ENCODE assay signal across 25 mouse cellular contexts in genomic region chr5:139889370-139889769, GRCm38 (mm10). TPM values are rescaled to one million over a fixed set of nuclear protein-coding genes. Genes with fewer than 3 reads are reported as not detected.
A peak's percentile ranks its signal among the peaks of the same experiment; 100 is the strongest.
DNase-seq lines count a peak whose midpoint lies in the region; ATAC-seq and TF ChIP-seq lines count a peak whose summit lies in the region.
"Had no signal": no experiment of that assay in that cellular context is flagged by ENCODE, and none has a peak within 500 bp of the region (broad histone marks: within the 10 kb centered on the region; RNA-seq: fewer than 3 reads in every experiment).

No protein-coding gene starts in this region.

- TF ChIP-seq CTCF in hindbrain, postnatal 0 days (IDR thresholded peaks at IDR 0.05; ENCODE audit: low read depth), result no peak
- TF ChIP-seq CTCF in brain, embryonic 14.5 days (IDR thresholded peaks at IDR 0.05; ENCODE audit: borderline replicate concordance, extremely low read depth, insufficient read depth, insufficient read length), result no peak

- H3K4me3 ChIP-seq in hindbrain, embryonic 10.5 days, result no peak overlapping the region
- no peak overlapping the region for H3K4me3 ChIP-seq in hindbrain, postnatal 0 days (ENCODE audit: low read length)
- no peak overlapping the region for H3K4me3 ChIP-seq in forebrain, embryonic 13.5 days
- no peak overlapping the region for H3K4me3 ChIP-seq in midbrain, embryonic 13.5 days (replicated peaks)
- H3K4me3 ChIP-seq: embryonic facial prominence, embryonic 12.5 days; erythroblast, embryonic 14.5 days; gastrocnemius, adult 2 months; kidney, embryonic 15.5 days; limb, embryonic 13.5 days; liver, embryonic 12.5 days; neural tube, embryonic 13.5 days had no signal

- H3K27ac ChIP-seq in hindbrain, embryonic 10.5 days, result peak overlapping the region; percentile 54
- no peak overlapping the region for H3K27ac ChIP-seq in hindbrain, postnatal 0 days
- H3K27ac ChIP-seq in forebrain, embryonic 13.5 days, result peak overlapping the region; percentile 76
- H3K27ac ChIP-seq in midbrain, embryonic 13.5 days, result peak overlapping the region; percentile 21; the same call in 1 of the 2 replicates
- H3K27ac ChIP-seq: embryonic facial prominence, embryonic 12.5 days; gastrocnemius, adult 2 months; kidney, embryonic 15.5 days; limb, embryonic 13.5 days; liver, embryonic 12.5 days; neural tube, embryonic 13.5 days had no signal

- TF ChIP-seq POLR2A in brain, embryonic 14.5 days (IDR thresholded peaks at IDR 0.05; ENCODE audit: borderline replicate concordance, extremely low read depth, insufficient read depth, insufficient read length, poor library complexity, severe bottlenecking), result no peak

- H3K9me3 ChIP-seq in hindbrain, embryonic 10.5 days, result no peaks in the 10 kb centered on the region
- H3K9me3 ChIP-seq in hindbrain, postnatal 0 days (ENCODE audit: low read length), result no peaks in the 10 kb centered on the region
- no peaks in the 10 kb centered on the region for H3K9me3 ChIP-seq in forebrain, embryonic 13.5 days (replicated peaks)
- no peaks in the 10 kb centered on the region for H3K9me3 ChIP-seq in midbrain, embryonic 13.5 days
- H3K9me3 ChIP-seq: embryonic facial prominence, embryonic 12.5 days; kidney, embryonic 15.5 days; limb, embryonic 13.5 days; liver, embryonic 12.5 days; neural tube, embryonic 13.5 days had no signal

- ATAC-seq in hindbrain, postnatal 0 days, result no peak
- peak; percentile 33; the same call in 1 of the 2 replicates for ATAC-seq in forebrain, embryonic 13.5 days
- no peak for ATAC-seq in midbrain, embryonic 13.5 days
- ATAC-seq in CD4-positive, CD25-positive, alpha-beta regulatory T cell, adult 4 months, result no peak
- ATAC-seq: liver, embryonic 12.5 days had no signal

- no peaks in the 10 kb centered on the region for H3K36me3 ChIP-seq in hindbrain, embryonic 10.5 days
- H3K36me3 ChIP-seq in hindbrain, postnatal 0 days (ENCODE audit: insufficient read depth, low read length), result no peaks in the 10 kb centered on the region
- H3K36me3 ChIP-seq in forebrain, embryonic 13.5 days (ENCODE audit: poor library complexity, severe bottlenecking), result no peaks in the 10 kb centered on the region
- no peaks in the 10 kb centered on the region for H3K36me3 ChIP-seq in midbrain, embryonic 13.5 days
- H3K36me3 ChIP-seq: embryonic facial prominence, embryonic 12.5 days; kidney, embryonic 15.5 days; limb, embryonic 13.5 days; liver, embryonic 12.5 days; neural tube, embryonic 13.5 days had no signal

- WGBS in hindbrain, embryonic 10.5 days, result 45% methylated on average over 10 of the region's 10 CpGs
- 35% methylated on average over 10 of the region's 10 CpGs for WGBS in hindbrain, postnatal 0 days
- 35% methylated on average over 10 of the region's 10 CpGs for WGBS in forebrain, embryonic 13.5 days
- 35% methylated on average over 10 of the region's 10 CpGs for WGBS in midbrain, embryonic 13.5 days

- peaks cover 62% of the 10 kb centered on the region for H3K4me1 ChIP-seq in hindbrain, embryonic 10.5 days (replicated peaks)
- peaks cover 6% of the 10 kb centered on the region; the same call in 1 of the 2 replicates for H3K4me1 ChIP-seq in hindbrain, postnatal 0 days (ENCODE audit: insufficient read depth, low read length)
- H3K4me1 ChIP-seq in forebrain, embryonic 13.5 days, result peaks cover 68% of the 10 kb centered on the region
- H3K4me1 ChIP-seq in midbrain, embryonic 13.5 days (replicated peaks), result peaks cover 38% of the 10 kb centered on the region
- H3K4me1 ChIP-seq: liver, embryonic 12.5 days had no signal

- no peak overlapping the region for H3K9ac ChIP-seq in hindbrain, postnatal 0 days (replicated peaks; ENCODE audit: low read length)
- no peak overlapping the region for H3K9ac ChIP-seq in forebrain, embryonic 13.5 days
- no peak overlapping the region for H3K9ac ChIP-seq in midbrain, embryonic 13.5 days (replicated peaks)
- H3K9ac ChIP-seq: embryonic facial prominence, embryonic 12.5 days; kidney, embryonic 15.5 days; limb, embryonic 13.5 days; liver, embryonic 12.5 days; neural tube, embryonic 13.5 days had no signal

- H3K4me2 ChIP-seq in hindbrain, postnatal 0 days (ENCODE audit: low read depth, low read length), result no peak overlapping the region
- no peak overlapping the region for H3K4me2 ChIP-seq in forebrain, embryonic 13.5 days
- no peak overlapping the region for H3K4me2 ChIP-seq in midbrain, embryonic 13.5 days (replicated peaks)
- H3K4me2 ChIP-seq: embryonic facial prominence, embryonic 12.5 days; kidney, embryonic 15.5 days; limb, embryonic 13.5 days; liver, embryonic 12.5 days; neural tube, embryonic 13.5 days had no signal

- no peak for DNase-seq in hindbrain, embryonic 10.5 days (ENCODE audit: low spot score)
- DNase-seq in hindbrain, postnatal 0 days (ENCODE audit: low spot score), result no peak
- DNase-seq in brain, embryonic 14.5 days (ENCODE audit: low read depth), result peak; percentile 78
- no peak for DNase-seq in retina, embryonic 14.5 days (ENCODE audit: low spot score)
- DNase-seq: adrenal gland, postnatal 36 days; cerebellum, adult 11 months; gastrocnemius, adult 2 months; kidney, adult 11 months; kidney, postnatal 36 days; lung, adult 18-20 months; lung, postnatal 14 days; right cerebral cortex, postnatal 4 days; thymus, adult 18-20 months; thymus, postnatal 4 days had no signal

- peaks cover 10% of the 10 kb centered on the region for H3K27me3 ChIP-seq in hindbrain, embryonic 10.5 days (ENCODE audit: insufficient read depth, poor library complexity, severe bottlenecking)
- no peaks in the 10 kb centered on the region for H3K27me3 ChIP-seq in hindbrain, postnatal 0 days (ENCODE audit: insufficient read depth, low read length)
- H3K27me3 ChIP-seq in forebrain, embryonic 13.5 days, result no peaks in the 10 kb centered on the region
- no peaks in the 10 kb centered on the region for H3K27me3 ChIP-seq in midbrain, embryonic 13.5 days
- H3K27me3 ChIP-seq: limb, embryonic 13.5 days; neural tube, embryonic 13.5 days had no signal

RNA-seq across cellular contexts. Expression of gene Elfn1, which starts 18.4 kb away (rescaled TPM):
- 0.31 and 2.6 TPM in 2 replicates for polyA plus RNA-seq in hindbrain, embryonic 10.5 days (2016; fragmentation: Nextera tagmentation; extraction: Ambion mirVana)
- 26.0 and 45.1 TPM in 2 replicates for total RNA-seq in hindbrain, postnatal 0 days (2014; rRNA removed)
- 2.3 and 3.3 TPM in 2 replicates for polyA plus RNA-seq in hindbrain, postnatal 0 days (2015; fragmentation: Nextera tagmentation; extraction: Ambion mirVana)
- polyA plus RNA-seq in brain, embryonic 14.5 days (2012; rRNA removed), result 9.7 and 14.6 TPM in 2 replicates
- polyA plus RNA-seq in forebrain, embryonic 13.5 days (2015; fragmentation: Nextera tagmentation; extraction: Ambion mirVana), result 0.44 and 1.1 TPM in 2 replicates
- polyA plus RNA-seq in midbrain, embryonic 13.5 days (2015; fragmentation: Nextera tagmentation; extraction: Ambion mirVana), result 0.80 and 1.1 TPM in 2 replicates
- polyA plus RNA-seq in CD4-positive, CD25-positive, alpha-beta regulatory T cell, adult 4 months (2017; shearing (Covaris generic)), result not detected
- total RNA-seq: gastrocnemius, adult 2 months; megakaryocyte progenitor cell, adult 5-6 weeks had no signal
- polyA plus RNA-seq: erythroblast, embryonic 14.5 days; heart, embryonic 14.5 days had no signal
